Mouse (Mus musculus) Patski (cell line): ENCODE results near the gene Srpk2. TPM values are rescaled to one million over a fixed set of nuclear protein-coding genes. Genes with fewer than 3 reads are reported as not detected.
"Not testable (repeated sequence)": the region's sequence is repeated elsewhere in the genome, so short reads cannot be mapped to it uniquely, and the experiment has no call there.

Source experiments
- ATAC-seq: fragments of 100-300 bp; one replicate; pipeline ENCODE4 v1.8.0; 2021
- CTCF ChIA-PET: fragments of 350-600 bp; sonication (Branson Sonifier 250); formaldehyde crosslinking; loops from one replicate; lab custom pipeline; 2022; ENCODE audit warnings: inconsistent platforms; lab: Charles Lee
- POLR2A ChIA-PET: fragments of 350-600 bp; sonication (Branson Sonifier 250); formaldehyde crosslinking; loops from one replicate; lab custom pipeline; 2022; ENCODE audit warnings: antibody characterized with exemption, inconsistent platforms; lab: Charles Lee
- DNase-seq: peaks from one replicate; pipeline ENCODE4 v3.0.0-alpha.2; 2011; ENCODE audit warnings: low read depth, low spot score
- H3K27me3 ChIP-seq: fragments of 371-371 bp; one replicate; pipeline ENCODE4 v1.5.1; 2021
- CTCF ChIP-seq: fragments of 100-300 bp; IDR thresholded peaks from one replicate; pipeline ENCODE4 v1.5.1; 2021
- in situ Hi-C: fragments of 300-500 bp; cut with MboI; formaldehyde crosslinking; loops from 3 replicates; pipeline ENCODE4 v1.11.1; 2018; ENCODE audit warnings: low pct_unique_long_range_greater_than_20kb, mixed read lengths
- polyA plus RNA-seq: library from polyadenylated mRNA; unstranded; gene quantifications from one replicate; pipeline ENCODE4 v1.2.3, GENCODE M21; 2021

The Srpk2 gene
- polyA plus RNA-seq, 1 experiment from 2014 or later = 53.2 TPM

DNA sequence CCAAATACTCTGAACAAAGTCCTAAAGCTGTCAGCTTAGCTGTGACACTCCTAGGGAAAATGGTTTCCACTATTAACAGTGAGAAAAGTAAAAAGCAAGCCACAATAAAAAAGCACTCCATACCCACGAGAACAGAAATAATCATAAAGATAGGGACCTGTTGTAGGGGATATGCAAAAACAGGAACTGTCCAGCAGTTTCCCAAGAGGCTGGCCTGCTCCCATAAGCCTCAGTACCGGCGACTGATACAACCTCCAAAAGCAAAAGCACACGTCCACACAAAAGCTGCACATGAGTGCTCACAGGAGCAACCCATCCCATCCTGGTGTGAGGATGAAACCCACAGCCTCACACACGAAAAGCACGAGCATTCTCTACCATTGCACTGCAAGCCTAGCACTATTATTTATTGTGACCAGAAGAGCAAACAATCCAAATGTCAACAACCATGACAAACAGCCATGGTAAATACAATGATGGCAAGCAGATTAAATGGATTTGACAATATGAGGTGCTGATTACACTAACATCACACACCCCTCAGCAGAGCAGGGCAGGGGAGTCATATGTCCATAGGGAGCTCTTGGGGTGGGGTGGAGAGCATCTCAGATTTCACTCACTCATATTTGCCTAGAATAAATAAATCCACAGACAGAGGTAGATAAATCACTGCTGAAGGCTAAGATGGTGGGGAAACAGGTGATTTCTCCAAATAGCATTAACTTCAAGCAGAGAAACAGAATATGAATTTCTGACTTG lies 107.9 kb downstream of the Srpk2 start:
- no peaks in the 10 kb centered on the region for H3K27me3 ChIP-seq
- TF ChIP-seq CTCF = no peak
- in situ Hi-C loops = no loop called here
- ATAC-seq = no peak
- ChIA-PET POLR2A (no interaction called here), CTCF (interaction anchor here (0.9 to 2.0 kb wide), 2 partner anchors 9 to 15 kb away, joined by 3 to 7 read pairs; no protein-coding TSS in a partner anchor)
- DNase-seq = no peak

DNA sequence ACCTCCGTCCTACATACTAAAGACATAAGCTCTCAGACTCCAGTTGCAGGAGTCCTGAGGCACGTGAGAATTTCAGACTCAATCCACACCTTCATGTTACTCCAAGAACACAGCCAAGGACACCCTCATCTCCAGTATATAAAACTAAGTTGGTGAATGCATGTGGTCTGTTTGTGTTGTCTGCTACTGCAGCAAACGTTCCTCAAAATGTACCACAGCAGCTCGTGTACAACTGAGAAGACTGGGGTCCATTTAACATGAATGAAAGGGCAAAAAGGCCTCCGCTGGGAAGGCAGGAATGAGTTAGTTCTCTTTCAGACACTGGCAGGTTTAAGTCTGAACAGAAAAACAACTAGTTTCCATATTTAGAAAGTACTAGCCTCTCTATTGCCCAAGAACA lies 110.5 kb downstream of the Srpk2 start:
- H3K27me3 ChIP-seq = no peaks in the 10 kb centered on the region
- POLR2A ChIA-PET = interaction anchor here (1.2 kb wide), 1 partner anchor 12 kb away, joined by 3 read pairs; no protein-coding TSS in a partner anchor
- no peak for TF ChIP-seq CTCF
- ATAC-seq (no peak), DNase-seq (no peak)
- in situ Hi-C loops = no loop called here
- CTCF ChIA-PET = interaction anchor here (0.9 to 1.4 kb wide), 3 partner anchors 13 to 80 kb away, joined by 3 to 6 read pairs (median 3); no protein-coding TSS in a partner anchor

- no peak for TF ChIP-seq CTCF
- ATAC-seq = no peak
- ChIA-PET POLR2A (no interaction called here), CTCF (interaction anchor here (1.7 to 2.2 kb wide), 2 partner anchors 8 to 12 kb away, joined by 5 to 7 read pairs; no protein-coding TSS in a partner anchor)
- in situ Hi-C loops = no loop called here
- no peak for DNase-seq
- no peaks in the 10 kb centered on the region for H3K27me3 ChIP-seq
Observed at GRCm38 (mm10) chr5:23568188-23568587, 116.2 kb downstream of the Srpk2 start.

DNA sequence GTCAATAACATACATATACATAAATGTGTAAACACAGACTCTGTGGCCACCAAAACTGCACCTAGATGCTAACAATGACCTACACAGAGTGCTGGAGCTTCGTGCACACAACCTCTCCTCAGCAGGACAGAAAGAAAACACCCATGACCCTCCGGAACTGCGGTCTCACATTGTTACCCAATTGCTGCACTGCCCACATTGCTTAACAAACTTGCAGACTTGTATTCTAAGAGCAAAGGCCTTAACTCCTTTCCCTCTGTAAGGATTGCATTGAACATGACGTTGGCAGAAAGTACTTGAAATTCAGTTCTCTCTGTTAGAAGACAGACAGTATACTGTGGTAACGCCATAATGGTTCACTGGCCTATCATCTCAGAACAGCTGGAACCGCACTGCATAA lies 118.0 kb downstream of the Srpk2 start:
- H3K27me3 ChIP-seq = no peaks in the 10 kb centered on the region
- TF ChIP-seq CTCF = no peak
- CTCF ChIA-PET = interaction anchor here (0.8 to 1.1 kb wide), 2 partner anchors 45 to 87 kb away, joined by 4 to 5 read pairs; no protein-coding TSS in a partner anchor
- no peak for DNase-seq
- POLR2A ChIA-PET = no interaction called here
- no peak for ATAC-seq
- in situ Hi-C loops = no loop called here

DNA sequence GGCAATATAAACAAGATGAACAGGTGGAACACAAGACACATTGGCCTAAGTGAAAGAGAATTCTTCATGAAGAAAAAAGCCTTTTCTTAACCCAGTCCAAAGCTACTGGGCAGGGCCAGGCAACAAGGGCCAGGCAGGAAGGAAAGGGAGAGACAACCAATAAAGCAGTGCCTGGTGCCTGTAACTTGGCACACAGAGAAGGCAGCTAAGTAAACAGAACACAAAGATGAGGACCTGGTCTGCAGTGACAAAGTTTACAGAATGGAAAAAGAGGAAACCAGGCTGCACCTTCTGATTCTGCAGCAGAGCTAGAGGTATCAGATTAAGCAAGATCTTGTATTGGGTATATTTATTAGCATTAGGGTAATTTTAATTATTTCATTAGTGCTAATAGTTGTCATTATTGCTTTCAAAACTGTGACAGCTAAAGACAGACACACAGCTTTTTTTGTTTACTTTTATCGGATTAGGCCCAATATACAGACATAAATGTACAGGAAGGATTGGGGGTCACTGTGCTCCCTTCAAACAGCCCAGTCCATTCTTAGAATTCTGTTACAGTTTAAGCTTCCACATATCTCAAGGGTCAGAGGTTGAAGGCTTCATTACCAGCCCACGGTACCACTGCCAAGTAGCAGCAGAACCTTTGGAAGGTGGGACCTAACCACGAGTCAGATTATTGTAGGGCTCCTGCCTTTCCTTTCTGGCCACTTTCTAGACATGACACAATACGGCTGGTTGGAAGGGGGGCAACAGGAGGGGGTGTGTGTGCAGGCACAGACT lies 121.9 kb downstream of the Srpk2 start:
- no peak for ATAC-seq

GRCm38 (mm10) chr5:23561227-23561626 lies 123.2 kb downstream of the Srpk2 start:
- ATAC-seq = no peak
- POLR2A ChIA-PET = no interaction called here
- H3K27me3 ChIP-seq = no peaks in the 10 kb centered on the region
- TF ChIP-seq CTCF = no peak
- no peak for DNase-seq
- CTCF ChIA-PET = no interaction called here
- in situ Hi-C loops = no loop called here

More for the DNA sequence above, 121.9 kb downstream of the Srpk2 start:
- POLR2A ChIA-PET = interaction anchor here (1.0 kb wide), 1 partner anchor 12 kb away, joined by 3 read pairs; no protein-coding TSS in a partner anchor
- H3K27me3 ChIP-seq = no peaks in the 10 kb centered on the region
- TF ChIP-seq CTCF = no peak
- CTCF ChIA-PET = no interaction called here
- no peak for DNase-seq
- in situ Hi-C loops = no loop called here

DNA sequence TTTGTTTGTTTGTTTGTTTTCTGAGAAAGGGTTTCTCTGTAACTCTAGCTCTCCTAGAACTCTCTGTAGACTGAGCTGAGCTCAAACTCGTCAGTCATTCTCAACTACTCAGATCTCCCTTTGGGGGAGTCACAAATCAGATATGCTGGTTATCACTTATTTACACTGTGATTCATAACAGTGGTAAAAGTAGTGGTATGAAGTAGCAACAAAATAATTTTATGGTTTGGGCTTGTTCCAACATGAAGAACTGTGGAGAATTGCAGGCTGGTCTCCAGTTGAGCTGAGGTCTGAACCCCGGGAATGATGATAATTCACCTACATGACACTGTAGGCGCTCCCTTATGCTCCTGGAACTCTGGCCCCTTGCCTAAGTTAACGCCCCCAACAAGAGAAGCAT lies 124.2 kb downstream of the Srpk2 start:
- no peak for TF ChIP-seq CTCF
- POLR2A ChIA-PET = no interaction called here
- CTCF ChIA-PET = interaction anchor here (1.1 to 1.2 kb wide), 2 partner anchors 26 to 32 kb away, joined by 3 read pairs; no protein-coding TSS in a partner anchor
- ATAC-seq (no peak), DNase-seq (peak; percentile 27)
- no peaks in the 10 kb centered on the region for H3K27me3 ChIP-seq
- in situ Hi-C loops = no loop called here

DNA sequence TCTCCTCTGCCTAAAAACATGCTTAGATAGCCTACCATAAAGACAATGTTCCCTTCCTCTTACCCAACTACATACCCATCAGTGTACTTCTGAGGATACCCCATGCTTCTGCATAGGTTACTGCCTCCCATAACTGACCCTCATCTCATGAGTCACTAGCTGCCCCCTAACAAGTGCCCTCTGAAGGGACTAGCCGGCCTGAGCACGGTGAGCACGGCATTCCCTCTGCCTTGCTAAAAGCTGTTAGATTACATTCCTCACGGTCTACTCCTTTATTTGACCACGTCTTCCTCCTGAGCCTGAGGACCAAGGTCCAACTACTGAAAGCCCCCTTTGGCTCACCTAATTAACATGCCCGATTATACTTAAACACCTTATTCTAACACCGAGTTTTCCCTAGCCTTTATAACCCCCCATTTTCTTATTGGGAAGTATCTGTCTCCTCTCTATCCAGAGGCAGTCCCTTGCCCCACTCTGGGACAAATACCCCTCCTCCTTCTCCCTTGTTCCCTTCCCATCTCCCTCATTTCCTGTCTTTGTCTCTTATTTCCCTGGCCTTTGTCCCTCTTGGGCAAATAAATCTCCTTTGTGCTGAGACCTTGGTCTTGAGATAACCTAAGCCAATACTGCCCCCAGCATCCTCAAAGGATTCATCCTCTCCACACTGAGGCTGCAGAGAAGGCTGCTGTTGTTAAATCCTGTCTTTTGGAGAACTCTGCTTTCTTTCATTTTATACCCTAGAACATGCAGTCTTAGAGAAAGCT lies 128.2 kb downstream of the Srpk2 start:
- in situ Hi-C loops = no loop called here
- no peak for TF ChIP-seq CTCF
- ChIA-PET POLR2A (no interaction called here), CTCF (no interaction called here)
- ATAC-seq = no peak
- DNase-seq = no peak
- no peaks in the 10 kb centered on the region for H3K27me3 ChIP-seq

- ATAC-seq, DNase-seq, H3K27me3 ChIP-seq, in situ Hi-C loops, POLR2A ChIA-PET: not testable (repeated sequence)
- CTCF ChIA-PET = interaction anchor here (1.7 kb wide), 1 partner anchor 11 kb away, joined by 6 read pairs; no protein-coding TSS in a partner anchor
Observed at GRCm38 (mm10) chr5:23553338-23553737, 131.1 kb downstream of the Srpk2 start.

DNA sequence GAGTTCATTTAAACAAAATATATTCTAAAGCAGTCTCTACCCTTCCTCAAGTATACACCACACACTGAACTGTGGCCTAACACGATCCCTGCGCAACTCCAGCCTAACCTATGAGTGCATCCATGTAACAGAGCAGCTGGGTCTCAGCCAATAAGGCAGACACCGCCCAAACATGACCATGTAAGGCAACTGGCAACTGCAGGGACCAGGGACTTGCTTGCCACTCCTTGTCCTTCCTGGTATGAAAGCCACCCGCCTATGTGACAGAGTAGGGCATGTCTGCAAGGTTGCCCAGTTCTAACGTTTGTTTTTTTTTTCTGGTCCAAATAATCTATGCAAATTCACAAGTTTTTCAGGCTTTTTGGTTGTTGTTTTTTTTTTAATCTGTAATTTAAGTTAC lies 132.7 kb downstream of the Srpk2 start:
- no peaks in the 10 kb centered on the region for H3K27me3 ChIP-seq
- no peak for ATAC-seq
- POLR2A ChIA-PET = no interaction called here
- DNase-seq = no peak
- in situ Hi-C loops = no loop called here
- no peak for TF ChIP-seq CTCF
- CTCF ChIA-PET = interaction anchor here (1.7 kb wide), 1 partner anchor 9 kb away, joined by 6 read pairs; no protein-coding TSS in a partner anchor
